Mouse (Mus musculus): ENCODE results near the gene Ppp2r5e. TPM values are rescaled to one million over a fixed set of nuclear protein-coding genes. Genes with fewer than 3 reads are reported as not detected.

Gene Ppp2r5e
- polyA plus RNA-seq, 1 experiment from 2014 or later = 10.1 TPM

- H3K9me3 ChIP-seq (ENCODE audit: low read length) = no peaks in the 10 kb centered on the region
- ATAC-seq (ENCODE audit: low FRiP score, low TSS enrichment) = no peak
- peak overlapping the region; percentile 53; the same call in 1 of the 2 replicates for H3K27ac ChIP-seq (ENCODE audit: low read length)
- no peaks in the 10 kb centered on the region for H3K27me3 ChIP-seq (ENCODE audit: insufficient read depth, low read length)
- no peak overlapping the region for H3K4me2 ChIP-seq (replicated peaks; ENCODE audit: low read depth, low read length)
- H3K36me3 ChIP-seq (ENCODE audit: insufficient read depth, low read length) = no peaks in the 10 kb centered on the region
- no peak overlapping the region for H3K4me3 ChIP-seq (ENCODE audit: low read length)
- H3K9ac ChIP-seq (replicated peaks; ENCODE audit: low read length) = no peak overlapping the region
- 63% methylated on average over 2 of the region's 2 CpGs for WGBS
- peaks cover 37% of the 10 kb centered on the region for H3K4me1 ChIP-seq (ENCODE audit: insufficient read depth, low read length)
These were observed 64.2 kb downstream of the Ppp2r5e start for GRCm38 (mm10) chr12:75531895-75532294.

GRCm38 (mm10) chr12:75528857-75529808, 66.9 kb downstream of the Ppp2r5e start:
- Histone ChIP-seq H3K4me1 (ENCODE audit: insufficient read depth, low read length) (peaks cover 36% of the 10 kb centered on the region), H3K9ac (replicated peaks; ENCODE audit: low read length) (no peak overlapping the region), H3K4me3 (ENCODE audit: low read length) (no peak overlapping the region), H3K4me2 (replicated peaks; ENCODE audit: low read depth, low read length) (no peak overlapping the region), H3K36me3 (ENCODE audit: insufficient read depth, low read length) (no peaks in the 10 kb centered on the region), H3K27ac (ENCODE audit: low read length) (peak overlapping the region; percentile 53), H3K27me3 (ENCODE audit: insufficient read depth, low read length) (no peaks in the 10 kb centered on the region), H3K9me3 (ENCODE audit: low read length) (no peaks in the 10 kb centered on the region)
- peak; percentile 75; the same call in 1 of the 2 replicates for ATAC-seq (ENCODE audit: low FRiP score, low TSS enrichment)
- WGBS = 66% methylated on average over 7 of the region's 7 CpGs

DNA sequence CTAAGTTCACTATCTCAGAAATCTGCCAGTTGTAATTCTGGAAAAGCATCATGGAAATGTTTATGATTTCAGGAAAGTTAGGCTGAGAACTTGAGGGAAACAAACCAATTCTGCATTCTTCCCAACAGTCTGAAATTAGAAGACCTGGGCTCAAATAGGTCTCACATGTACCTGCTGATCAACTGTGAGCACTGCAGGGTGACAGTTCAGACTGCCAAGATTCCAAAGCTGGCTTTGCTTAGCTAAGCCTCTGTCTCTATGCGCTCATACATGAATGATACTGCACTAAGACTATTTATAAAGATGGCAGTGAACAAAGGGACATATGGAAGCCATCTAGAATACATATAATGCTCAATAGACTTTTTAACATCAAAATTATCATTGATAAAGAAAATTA, 67.7 kb downstream of the Ppp2r5e start:
- Histone ChIP-seq H3K9me3 (ENCODE audit: low read length) (no peaks in the 10 kb centered on the region), H3K9ac (replicated peaks; ENCODE audit: low read length) (no peak overlapping the region), H3K4me3 (ENCODE audit: low read length) (no peak overlapping the region), H3K27ac (ENCODE audit: low read length) (no peak overlapping the region), H3K4me1 (ENCODE audit: insufficient read depth, low read length) (peaks cover 36% of the 10 kb centered on the region), H3K27me3 (ENCODE audit: insufficient read depth, low read length) (no peaks in the 10 kb centered on the region), H3K36me3 (ENCODE audit: insufficient read depth, low read length) (no peaks in the 10 kb centered on the region), H3K4me2 (replicated peaks; ENCODE audit: low read depth, low read length) (no peak overlapping the region)
- ATAC-seq (ENCODE audit: low FRiP score, low TSS enrichment) = no peak
- WGBS = 94% methylated on average over 1 of the region's 1 CpGs

DNA sequence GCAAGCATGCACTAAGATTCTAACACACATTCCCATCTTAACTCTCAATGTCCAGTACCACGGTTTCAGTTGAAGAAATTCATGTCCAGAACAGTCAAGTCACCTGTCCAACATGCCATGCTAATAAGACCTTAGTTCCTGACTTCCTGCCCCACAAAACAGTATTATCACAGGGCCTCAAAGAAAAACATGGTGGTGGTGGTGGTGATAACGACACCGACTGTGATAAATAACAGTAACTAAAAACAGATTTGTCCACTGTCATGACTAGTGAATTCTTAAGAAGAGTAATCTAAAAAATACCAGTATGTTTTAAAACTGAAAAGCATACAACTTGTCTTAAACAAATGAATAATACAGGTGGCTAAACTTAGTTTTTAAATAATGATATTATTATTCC, 71.8 kb downstream of the Ppp2r5e start:
- H3K4me1 ChIP-seq (ENCODE audit: insufficient read depth, low read length) = peaks cover 13% of the 10 kb centered on the region
- H3K27ac ChIP-seq (ENCODE audit: low read length) = no peak overlapping the region
- no peak overlapping the region for H3K4me2 ChIP-seq (replicated peaks; ENCODE audit: low read depth, low read length)
- no peaks in the 10 kb centered on the region for H3K36me3 ChIP-seq (ENCODE audit: insufficient read depth, low read length)
- H3K27me3 ChIP-seq (ENCODE audit: insufficient read depth, low read length) = no peaks in the 10 kb centered on the region
- WGBS = 39% methylated on average over 3 of the region's 3 CpGs
- no peak overlapping the region for H3K9ac ChIP-seq (replicated peaks; ENCODE audit: low read length)
- H3K9me3 ChIP-seq (ENCODE audit: low read length) = no peaks in the 10 kb centered on the region
- ATAC-seq (ENCODE audit: low FRiP score, low TSS enrichment) = no peak
- no peak overlapping the region for H3K4me3 ChIP-seq (ENCODE audit: low read length)

DNA sequence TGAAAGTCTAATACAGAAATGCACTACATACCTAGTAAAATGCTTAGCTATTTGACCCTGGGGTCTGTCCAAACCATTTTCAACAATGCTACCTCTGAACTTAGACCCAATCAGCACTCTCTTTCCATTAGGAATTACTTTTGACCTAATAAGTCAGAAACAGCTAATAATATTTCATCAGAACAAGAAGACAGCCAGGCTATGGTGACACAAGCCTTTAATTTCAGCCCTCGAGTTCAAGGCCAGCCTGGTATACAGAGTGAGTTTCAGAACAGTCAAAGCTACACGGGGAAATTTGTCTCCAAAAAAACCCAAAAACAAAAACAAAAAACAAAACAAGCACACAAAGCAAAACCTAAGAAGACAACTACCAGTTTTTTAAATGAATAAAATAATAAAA, 73.1 kb downstream of the Ppp2r5e start:
- Histone ChIP-seq H3K9me3 (ENCODE audit: low read length) (no peaks in the 10 kb centered on the region), H3K27me3 (ENCODE audit: insufficient read depth, low read length) (no peaks in the 10 kb centered on the region), H3K9ac (replicated peaks; ENCODE audit: low read length) (no peak overlapping the region), H3K4me3 (ENCODE audit: low read length) (no peak overlapping the region), H3K27ac (ENCODE audit: low read length) (no peak overlapping the region), H3K36me3 (ENCODE audit: insufficient read depth, low read length) (no peaks in the 10 kb centered on the region), H3K4me1 (ENCODE audit: insufficient read depth, low read length) (peaks cover 13% of the 10 kb centered on the region; the same call in 1 of the 2 replicates), H3K4me2 (replicated peaks; ENCODE audit: low read depth, low read length) (no peak overlapping the region)
- WGBS = 76% methylated on average over 2 of the region's 2 CpGs
- ATAC-seq (ENCODE audit: low FRiP score, low TSS enrichment) = no peak

GRCm38 (mm10) chr12:75522360-75522759, 73.7 kb downstream of the Ppp2r5e start:
- Histone ChIP-seq H3K27ac (ENCODE audit: low read length) (no peak overlapping the region), H3K4me2 (replicated peaks; ENCODE audit: low read depth, low read length) (no peak overlapping the region), H3K36me3 (ENCODE audit: insufficient read depth, low read length) (no peaks in the 10 kb centered on the region), H3K9ac (replicated peaks; ENCODE audit: low read length) (no peak overlapping the region), H3K4me1 (ENCODE audit: insufficient read depth, low read length) (peaks cover 11% of the 10 kb centered on the region; the same call in 1 of the 2 replicates), H3K9me3 (ENCODE audit: low read length) (no peaks in the 10 kb centered on the region), H3K27me3 (ENCODE audit: insufficient read depth, low read length) (no peaks in the 10 kb centered on the region), H3K4me3 (ENCODE audit: low read length) (no peak overlapping the region)
- ATAC-seq (ENCODE audit: low FRiP score, low TSS enrichment) = no peak
- 85% methylated on average over 2 of the region's 2 CpGs for WGBS

GRCm38 (mm10) chr12:75520395-75520794, 75.7 kb downstream of the Ppp2r5e start:
- H3K9ac ChIP-seq (replicated peaks; ENCODE audit: low read length) = no peak overlapping the region

DNA sequence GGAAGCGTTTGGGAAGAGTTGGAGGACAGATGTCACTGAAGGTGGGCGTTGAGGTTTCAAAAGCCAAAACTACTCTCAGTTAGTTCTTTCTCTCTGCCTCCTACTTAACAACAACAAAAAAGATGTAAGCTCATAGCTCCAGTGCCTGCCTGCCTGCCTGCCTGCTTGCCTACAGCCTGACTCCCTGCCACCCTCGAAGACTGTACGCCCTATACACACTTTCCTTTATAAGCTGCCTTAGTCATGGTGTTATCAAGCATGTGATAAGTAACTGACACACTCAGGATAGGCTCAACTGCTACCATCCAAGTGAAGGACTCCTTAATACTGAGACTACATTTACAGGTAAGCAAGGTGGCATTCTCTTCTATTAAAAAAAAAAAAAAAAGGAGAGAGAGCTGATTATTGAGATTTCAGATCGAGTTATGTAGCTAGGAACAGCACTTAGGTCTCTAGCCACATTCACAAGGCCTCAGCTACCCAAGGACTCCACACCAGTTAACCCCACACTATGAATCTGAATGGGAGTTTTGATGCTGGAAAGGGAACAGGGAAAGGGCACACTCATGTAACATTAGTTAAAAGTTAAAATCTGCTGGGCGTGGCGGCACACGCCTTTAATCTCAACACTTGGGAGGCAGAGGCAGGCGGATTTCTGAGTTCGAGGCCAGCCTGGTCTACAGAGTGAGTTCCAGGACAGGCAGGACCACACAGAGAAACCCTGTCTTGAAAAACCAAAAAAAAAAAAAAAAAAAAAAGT, 76.7 kb downstream of the Ppp2r5e start:
- H3K4me3 ChIP-seq (ENCODE audit: low read length) = no peak overlapping the region
- H3K9me3 ChIP-seq (ENCODE audit: low read length) = no peaks in the 10 kb centered on the region
- WGBS = 94% methylated on average over 10 of the region's 10 CpGs
- peaks cover 3% of the 10 kb centered on the region; the same call in 1 of the 2 replicates for H3K36me3 ChIP-seq (ENCODE audit: insufficient read depth, low read length)
- ATAC-seq (ENCODE audit: low FRiP score, low TSS enrichment) = no peak
- H3K4me1 ChIP-seq (ENCODE audit: insufficient read depth, low read length) = peaks cover 17% of the 10 kb centered on the region
- no peak overlapping the region for H3K4me2 ChIP-seq (replicated peaks; ENCODE audit: low read depth, low read length)
- no peak overlapping the region for H3K27ac ChIP-seq (ENCODE audit: low read length)
- H3K27me3 ChIP-seq (ENCODE audit: insufficient read depth, low read length) = no peaks in the 10 kb centered on the region
- no peak overlapping the region for H3K9ac ChIP-seq (replicated peaks; ENCODE audit: low read length)

More at GRCm38 (mm10) chr12:75520395-75520794, 75.7 kb downstream of the Ppp2r5e start:
- Histone ChIP-seq H3K9me3 (ENCODE audit: low read length) (no peaks in the 10 kb centered on the region), H3K27ac (ENCODE audit: low read length) (no peak overlapping the region), H3K4me1 (ENCODE audit: insufficient read depth, low read length) (peaks cover 17% of the 10 kb centered on the region), H3K4me3 (ENCODE audit: low read length) (no peak overlapping the region), H3K36me3 (ENCODE audit: insufficient read depth, low read length) (no peaks in the 10 kb centered on the region), H3K27me3 (ENCODE audit: insufficient read depth, low read length) (no peaks in the 10 kb centered on the region), H3K4me2 (replicated peaks; ENCODE audit: low read depth, low read length) (no peak overlapping the region)
- 65% methylated on average over 3 of the region's 3 CpGs for WGBS
- 0 out of 2 replicates have a peak, but pooled peaks have one; percentile 31 for ATAC-seq (ENCODE audit: low FRiP score, low TSS enrichment)

GRCm38 (mm10) chr12:75515301-75515906, 80.6 kb downstream of the Ppp2r5e start:
- Histone ChIP-seq H3K4me2 (replicated peaks; ENCODE audit: low read depth, low read length) (no peak overlapping the region), H3K36me3 (ENCODE audit: insufficient read depth, low read length) (peaks cover 3% of the 10 kb centered on the region; the same call in 1 of the 2 replicates), H3K9me3 (ENCODE audit: low read length) (no peaks in the 10 kb centered on the region), H3K4me3 (ENCODE audit: low read length) (no peak overlapping the region), H3K27me3 (ENCODE audit: insufficient read depth, low read length) (no peaks in the 10 kb centered on the region), H3K4me1 (ENCODE audit: insufficient read depth, low read length) (peaks cover 11% of the 10 kb centered on the region), H3K27ac (ENCODE audit: low read length) (no peak overlapping the region), H3K9ac (replicated peaks; ENCODE audit: low read length) (no peak overlapping the region)
- ATAC-seq (ENCODE audit: low FRiP score, low TSS enrichment) = no peak
- 31% methylated on average over 10 of the region's 10 CpGs for WGBS
